Mouse (Mus musculus) monocyte, adult 2 months (primary cell): ENCODE results near the gene Itprid2.

Source experiments
- DNase-seq, 2 experiments: peaks; one replicate each; pipeline ENCODE4 v3.0.0; 2022; ENCODE audit warnings: low spot score in 2 of 2, low read depth in 1 of 2

Gene Itprid2

DNA sequence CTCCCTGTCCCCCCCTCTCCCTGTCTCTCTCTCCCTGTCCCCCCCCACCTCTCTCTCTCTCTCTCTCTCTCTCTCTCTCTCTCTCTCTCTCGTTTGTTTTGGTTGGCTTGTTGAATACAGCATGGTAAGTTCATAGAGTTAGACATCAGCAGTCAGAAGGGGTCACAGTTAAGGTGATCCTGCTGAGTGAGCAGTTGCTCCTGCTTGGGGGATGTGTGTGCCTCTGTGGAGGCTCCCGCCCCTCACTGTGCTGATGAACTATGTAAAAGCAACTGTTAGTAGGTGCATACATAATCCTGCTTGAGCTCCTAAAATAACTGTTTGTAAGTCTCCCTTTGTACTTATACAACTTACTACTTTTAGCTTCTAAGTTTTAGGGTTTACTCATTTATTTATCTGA is 12.6 kb downstream of the Itprid2 start:
- no peak for DNase-seq

GRCm38 (mm10) chr2:79651185-79651584 is 16.0 kb downstream of the Itprid2 start:
- DNase-seq: no peak

DNA sequence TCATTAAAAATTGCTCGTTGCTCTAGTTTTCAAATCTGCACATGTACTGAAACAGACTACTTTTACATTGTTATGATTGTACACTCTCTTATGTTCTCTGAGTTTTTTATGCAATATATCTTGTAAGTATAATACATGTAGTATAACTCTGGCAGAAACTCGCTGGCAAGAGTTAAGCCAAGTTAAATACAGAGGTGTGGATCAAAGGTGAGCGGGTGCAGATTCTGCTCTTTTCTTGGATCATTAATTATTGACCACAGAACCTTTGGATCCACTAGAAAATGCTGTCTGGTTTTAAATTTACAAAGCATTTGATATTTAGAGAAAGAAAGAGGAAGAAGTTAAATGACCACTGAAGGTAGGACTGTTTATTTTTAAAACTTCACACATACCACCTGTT is 16.5 kb downstream of the Itprid2 start:
- no peak for DNase-seq

DNA sequence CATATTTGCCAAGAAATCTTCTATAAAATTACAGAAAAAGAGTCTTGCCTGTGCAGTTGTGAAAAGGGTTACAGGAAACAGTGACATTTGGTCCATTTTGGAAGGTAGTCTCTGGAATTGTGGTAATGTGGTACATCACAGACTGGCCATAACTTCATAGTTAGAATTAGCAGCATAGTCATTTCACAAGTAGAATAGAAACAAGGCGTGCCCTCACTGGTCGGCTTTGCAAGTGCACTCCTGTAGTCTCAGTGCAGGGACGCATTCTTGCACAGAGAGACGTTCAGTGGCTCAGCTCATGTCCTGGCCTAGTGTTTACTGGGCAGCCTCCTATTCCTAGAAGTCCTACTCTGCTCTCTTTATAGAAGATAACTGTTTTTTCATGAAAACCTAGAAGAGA is 17.4 kb downstream of the Itprid2 start:
- DNase-seq: no peak

GRCm38 (mm10) chr2:79653093-79653808 is 18.1 kb downstream of the Itprid2 start:
- DNase-seq: no peak

DNA sequence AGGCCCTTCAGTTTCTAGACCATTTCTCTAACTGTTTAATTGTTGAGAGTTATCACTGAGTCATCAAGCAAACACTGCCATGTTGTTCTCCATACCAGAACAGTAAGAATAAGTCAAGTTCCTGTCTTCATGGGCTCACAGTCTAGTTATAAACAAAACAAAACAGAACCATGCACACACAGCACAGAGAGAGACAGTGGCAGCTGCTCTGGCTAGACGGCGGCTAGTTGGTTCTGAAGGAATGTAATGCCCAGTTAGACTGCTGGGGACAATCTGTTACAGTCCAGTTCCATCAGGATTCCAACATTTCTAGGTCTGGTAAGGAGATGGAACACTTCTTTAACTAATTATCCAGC is 18.6 kb downstream of the Itprid2 start:
- DNase-seq: no peak

DNA sequence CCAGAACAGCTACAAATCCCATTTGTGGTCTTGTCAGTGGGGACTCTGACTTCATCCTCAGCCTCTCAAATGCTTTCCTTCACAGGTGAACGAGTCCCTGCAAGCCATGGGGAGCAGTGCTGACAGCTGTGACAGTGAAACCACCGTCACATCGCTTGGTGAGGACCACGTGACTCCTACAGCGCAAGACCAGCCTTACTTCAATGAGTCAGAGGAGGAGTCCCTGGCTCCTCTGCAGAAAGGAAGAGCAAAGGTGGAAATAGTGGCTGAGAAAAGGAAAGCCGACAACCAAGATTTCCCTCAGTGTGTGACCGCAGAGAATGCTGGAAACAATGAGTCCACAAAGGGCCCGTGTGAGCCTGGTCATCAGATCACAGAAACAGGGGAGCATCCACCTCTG is 21.9 kb downstream of the Itprid2 start:
- no peak for DNase-seq

DNA sequence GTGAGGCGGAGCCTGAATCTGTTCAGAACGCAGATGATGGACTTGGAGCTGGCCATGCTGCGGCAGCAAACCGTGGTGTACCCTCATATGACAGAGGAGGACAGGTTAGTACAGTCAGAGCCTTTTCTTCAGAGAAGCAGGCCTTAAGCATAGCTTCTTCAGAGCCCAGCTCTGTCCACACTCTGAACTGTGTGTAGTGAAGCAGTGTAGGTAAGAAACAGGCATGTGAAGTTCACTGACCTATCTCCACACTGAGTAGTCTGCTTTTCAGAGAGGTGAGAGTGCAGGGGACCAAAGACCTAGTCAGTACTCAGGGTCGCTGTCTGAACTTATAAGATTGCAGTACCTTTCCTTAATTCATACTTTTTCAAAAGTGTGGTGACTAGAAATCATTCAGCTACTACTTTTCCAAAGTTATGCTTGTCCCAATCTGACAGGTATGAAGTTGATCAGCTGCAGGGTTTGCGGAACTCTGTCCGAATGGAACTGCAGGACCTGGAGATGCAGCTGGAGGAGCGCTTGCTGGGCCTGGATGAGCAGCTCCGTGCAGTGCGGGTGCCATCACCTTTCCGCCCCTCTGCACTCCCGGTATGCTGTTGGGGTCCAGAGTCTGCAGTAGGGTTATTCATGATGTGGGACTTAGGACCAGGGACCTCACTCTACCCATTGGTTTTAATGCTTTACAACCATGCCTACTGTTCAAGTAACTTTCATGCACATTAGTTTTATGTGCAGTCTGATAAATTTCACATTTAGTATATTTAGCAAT is 25.4 kb downstream of the Itprid2 start:
- no peak for DNase-seq

- no peak for DNase-seq
Measured at GRCm38 (mm10) chr2:79661486-79662104, 26.4 kb downstream of the Itprid2 start.

DNA sequence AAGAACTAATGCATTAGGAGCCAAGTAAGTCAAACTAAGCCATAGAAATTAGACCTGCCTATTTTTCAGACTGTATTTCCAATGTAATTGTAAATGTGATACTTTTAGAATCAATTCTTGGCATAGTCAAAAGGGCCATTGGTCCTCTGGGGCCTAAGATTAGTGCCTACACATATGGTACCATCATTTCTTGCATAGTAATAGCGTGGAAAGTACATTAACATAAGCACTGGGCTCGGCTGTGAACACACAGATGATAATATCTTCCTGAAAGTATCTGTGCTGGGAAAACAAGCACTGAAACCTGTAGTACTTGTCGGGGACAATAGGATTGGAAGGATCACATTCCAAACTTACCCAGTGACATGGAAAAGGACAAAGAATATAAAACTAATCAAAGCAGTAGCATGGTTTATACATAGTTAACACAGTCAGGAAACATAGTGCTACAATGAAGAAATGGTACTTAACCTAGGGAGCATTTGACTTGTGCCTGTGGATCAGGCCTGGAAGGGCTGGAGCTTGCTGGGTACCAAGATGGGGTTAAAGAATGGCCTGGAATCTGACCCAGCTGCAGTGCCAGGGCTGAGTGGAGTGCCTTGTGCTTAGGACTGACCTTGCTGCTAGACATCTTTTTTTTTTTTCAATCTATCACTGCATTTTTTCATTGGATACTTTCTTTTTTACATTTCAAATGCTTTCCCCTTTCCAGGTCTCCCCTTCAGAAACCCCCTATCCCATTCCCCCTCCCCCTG is 29.6 kb downstream of the Itprid2 start:
- no peak for DNase-seq

GRCm38 (mm10) chr2:79665492-79665891 is 30.3 kb downstream of the Itprid2 start:
- no peak for DNase-seq

GRCm38 (mm10) chr2:79675266-79675665 is 40.1 kb downstream of the Itprid2 start:
- DNase-seq: no peak

GRCm38 (mm10) chr2:79677663-79678257 is 42.6 kb downstream of the Itprid2 start:
- DNase-seq: no peak

- no peak for DNase-seq
Measured at GRCm38 (mm10) chr2:79681672-79682071, 46.5 kb downstream of the Itprid2 start.

- no peak for DNase-seq
Measured at GRCm38 (mm10) chr2:79683258-79683657, 48.1 kb downstream of the Itprid2 start.

DNA sequence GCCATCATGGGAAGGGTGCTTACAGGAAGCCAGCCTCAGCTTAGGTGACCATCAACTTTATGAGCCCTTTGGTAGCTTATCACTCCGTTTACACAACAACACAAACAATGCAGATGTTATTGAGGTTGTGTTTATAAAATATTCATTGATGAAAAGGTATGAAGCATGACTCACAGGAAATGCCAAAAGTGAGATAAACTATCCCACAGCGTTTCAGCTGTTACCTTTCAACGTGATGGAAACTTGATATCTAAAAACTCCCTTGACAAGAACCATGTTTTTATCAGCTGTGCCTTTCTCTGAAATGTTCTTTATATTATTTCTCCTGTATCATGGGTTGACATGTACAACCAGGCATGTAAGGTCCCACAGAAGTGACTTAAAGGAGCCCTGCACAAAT is 55.7 kb downstream of the Itprid2 start:
- no peak for DNase-seq

DNA sequence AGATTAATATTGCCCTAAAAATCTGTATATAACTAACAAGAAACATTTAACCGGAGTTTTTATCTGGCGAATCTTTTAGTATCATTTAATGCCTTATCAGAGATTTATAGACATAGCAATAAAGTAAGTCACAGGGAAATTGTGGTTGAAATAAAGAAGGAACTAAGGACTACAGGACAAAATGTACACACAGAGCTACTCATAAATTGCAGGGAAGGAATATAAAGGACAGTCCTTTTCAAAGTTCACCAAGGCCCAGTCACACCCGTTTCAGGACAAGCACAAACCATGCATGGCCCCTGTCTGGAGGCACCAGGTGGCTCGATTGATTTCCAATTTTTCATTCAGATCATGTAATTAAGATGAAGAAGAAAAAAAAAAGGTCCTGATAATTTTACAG is 60.0 kb downstream of the Itprid2 start:
- no peak for DNase-seq

DNA sequence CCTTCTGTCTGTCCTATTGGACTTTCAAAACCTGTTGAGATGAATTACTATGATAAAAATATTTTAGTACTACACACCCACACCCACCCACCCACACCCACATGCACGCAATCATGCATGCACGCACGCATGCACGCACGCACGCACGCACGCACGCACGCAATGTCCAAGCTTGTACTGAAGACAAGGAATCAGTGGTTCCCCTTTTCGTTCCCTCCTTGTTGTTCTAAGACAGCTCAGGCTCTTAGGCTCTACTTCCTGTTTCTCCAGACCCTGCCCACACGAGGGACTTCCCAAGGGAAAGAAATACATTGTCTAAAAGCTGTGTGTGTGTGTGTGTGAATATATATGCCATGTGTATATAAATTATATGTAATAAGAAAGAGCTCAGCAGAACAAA is 60.8 kb downstream of the Itprid2 start:
- DNase-seq: peak; percentile 49 to 58

GRCm38 (mm10) chr2:79696478-79697230 is 61.5 kb downstream of the Itprid2 start:
- DNase-seq: peak; percentile 54 to 66

- no peak for DNase-seq
Measured at GRCm38 (mm10) chr2:79698166-79698565, 63.0 kb downstream of the Itprid2 start.
